Mouse (Mus musculus) midbrain, embryonic 11.5 days (tissue): Measurements from ENCODE around the gene Gsg1l. TPM values are rescaled to one million over a fixed set of nuclear protein-coding genes. Genes with fewer than 3 reads are reported as not detected.

Experiments used
- ATAC-seq: fragments of 200-750 bp; cut with Nextera tagmentation; 2 replicates; pipeline ENCODE4 v1.8.0; 2017; ENCODE audit warnings: moderate TSS enrichment, moderate library complexity; ENCODE audit not compliant: low FRiP score
- DNase-seq: peaks from one replicate; pipeline ENCODE4 v3.0.0; 2015; ENCODE audit warnings: low spot score; ENCODE audit errors: missing footprints
- H3K27ac ChIP-seq: fragments of 300-500 bp; sonication (generic); 2 replicates; pipeline ENCODE4 v1.5.1; 2014; ENCODE audit warnings: low read depth, low read length
- H3K27me3 ChIP-seq: fragments of 300-500 bp; sonication (generic); 2 replicates; pipeline ENCODE4 v1.6.1; 2014; ENCODE audit warnings: mild to moderate bottlenecking, low read length, moderate library complexity, mixed read lengths; ENCODE audit not compliant: control insufficient read depth, insufficient read depth
- H3K36me3 ChIP-seq: fragments of 300-500 bp; sonication (generic); 2 replicates; pipeline ENCODE4 v1.6.1; 2014; ENCODE audit warnings: mild to moderate bottlenecking, low read length, moderate library complexity, mixed read lengths; ENCODE audit not compliant: control insufficient read depth, insufficient read depth
- H3K4me1 ChIP-seq: fragments of 300-500 bp; sonication (generic); 2 replicates; pipeline ENCODE4 v1.6.1; 2014; ENCODE audit warnings: low read length; ENCODE audit not compliant: control insufficient read depth, insufficient read depth
- H3K4me2 ChIP-seq: fragments of 300-500 bp; sonication (generic); 2 replicates; pipeline ENCODE4 v1.6.1; 2014; ENCODE audit warnings: mild to moderate bottlenecking, moderate library complexity
- H3K4me3 ChIP-seq: fragments of 300-500 bp; sonication (generic); 2 replicates; pipeline ENCODE4 v1.5.1; 2014; ENCODE audit warnings: low read depth, low read length
- H3K9ac ChIP-seq: fragments of 300-500 bp; sonication (generic); 2 replicates; pipeline ENCODE4 v1.6.1; 2014; ENCODE audit warnings: low read length
- H3K9me3 ChIP-seq: fragments of 300-500 bp; sonication (generic); 2 replicates; pipeline ENCODE4 v1.6.1; 2016; ENCODE audit warnings: low read length; ENCODE audit not compliant: control insufficient read depth
- WGBS: fragments of 180-500 bp; shearing (Covaris S2); extraction: QIAGEN DNeasy Blood & Tissue Kit; methylation state at CpG from one replicate; pipeline ENCODE4 v1.1.7; 2014; 5-methylcytosine and 5-hydroxymethylcytosine counted together
- polyA plus RNA-seq: library from polyadenylated mRNA; unstranded; fragments of >200 nt; fragmentation: Nextera tagmentation; extraction: Ambion mirVana; gene quantifications from 2 replicates; pipeline ENCODE4 v1.2.1, GENCODE M21; 2014

The Gsg1l gene
- polyA plus RNA-seq, 1 experiment from 2014 or later = 2.1 TPM

- Histone ChIP-seq H3K9ac (no peak overlapping the region), H3K4me1 (peaks cover 7% of the 10 kb centered on the region; the same call in 1 of the 2 replicates), H3K9me3 (no peaks in the 10 kb centered on the region), H3K4me2 (no peak overlapping the region), H3K36me3 (no peaks in the 10 kb centered on the region), H3K4me3 (no peak overlapping the region), H3K27ac (no peak overlapping the region), H3K27me3 (peaks cover 30% of the 10 kb centered on the region)
- peak; percentile 36 for ATAC-seq
- WGBS = 27% methylated on average over 6 of the region's 6 CpGs
- no peak for DNase-seq
These were observed 4.1 kb upstream of the Gsg1l start for GRCm38 (mm10) chr7:126086321-126086741.

DNA sequence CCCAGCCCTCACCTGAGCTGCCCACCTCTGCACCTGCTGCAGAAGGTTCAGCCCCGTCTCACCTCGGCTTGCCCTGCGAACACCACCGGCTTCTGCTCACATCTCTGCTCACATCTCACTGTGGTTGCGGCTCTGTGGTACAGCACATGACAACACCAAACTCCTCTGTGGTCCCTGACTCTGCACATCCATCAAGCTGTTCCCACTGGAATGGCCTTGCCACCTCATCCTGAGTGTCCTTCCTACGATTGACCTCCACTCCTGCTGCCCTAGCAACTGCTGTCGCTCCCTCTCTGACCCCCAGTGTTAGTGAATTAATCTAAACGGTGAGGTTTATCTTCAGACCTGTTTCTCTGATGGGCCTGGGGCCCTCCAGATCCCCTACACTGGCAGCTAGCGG is 2.9 kb upstream of the Gsg1l start:
- Histone ChIP-seq H3K27me3 (peaks cover 41% of the 10 kb centered on the region), H3K9me3 (no peaks in the 10 kb centered on the region), H3K4me2 (no peak overlapping the region), H3K4me1 (peaks cover 7% of the 10 kb centered on the region; the same call in 1 of the 2 replicates), H3K9ac (no peak overlapping the region), H3K4me3 (no peak overlapping the region), H3K27ac (no peak overlapping the region), H3K36me3 (no peaks in the 10 kb centered on the region)
- DNase-seq (no peak), ATAC-seq (no peak)
- 88% methylated on average over 9 of the region's 9 CpGs for WGBS

DNA sequence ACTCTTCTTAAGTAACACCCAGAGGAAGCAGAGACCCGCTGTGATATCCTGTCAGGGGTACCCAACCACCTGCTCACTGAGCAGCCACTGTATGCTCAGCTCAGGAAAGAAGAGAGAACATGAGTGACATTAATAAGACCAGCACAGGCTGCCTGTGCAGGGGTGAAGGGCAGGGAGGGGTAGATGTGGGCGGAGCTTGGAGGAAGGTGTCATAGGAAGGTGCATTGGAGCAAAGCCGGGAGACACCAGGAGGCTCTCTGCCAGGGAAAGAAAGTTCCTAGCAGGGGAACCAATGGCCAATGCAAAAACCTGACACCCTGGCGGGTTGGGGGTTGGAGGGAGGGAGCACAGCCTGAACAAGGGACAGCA is 1.8 kb upstream of the Gsg1l start:
- Histone ChIP-seq H3K9me3 (no peaks in the 10 kb centered on the region), H3K27ac (no peak overlapping the region), H3K4me2 (no peak overlapping the region), H3K36me3 (no peaks in the 10 kb centered on the region), H3K9ac (no peak overlapping the region), H3K27me3 (peaks cover 46% of the 10 kb centered on the region), H3K4me3 (no peak overlapping the region), H3K4me1 (peaks cover 7% of the 10 kb centered on the region; the same call in 1 of the 2 replicates)
- no peak for DNase-seq
- ATAC-seq = no peak
- 16% methylated on average over 4 of the region's 4 CpGs for WGBS

DNA sequence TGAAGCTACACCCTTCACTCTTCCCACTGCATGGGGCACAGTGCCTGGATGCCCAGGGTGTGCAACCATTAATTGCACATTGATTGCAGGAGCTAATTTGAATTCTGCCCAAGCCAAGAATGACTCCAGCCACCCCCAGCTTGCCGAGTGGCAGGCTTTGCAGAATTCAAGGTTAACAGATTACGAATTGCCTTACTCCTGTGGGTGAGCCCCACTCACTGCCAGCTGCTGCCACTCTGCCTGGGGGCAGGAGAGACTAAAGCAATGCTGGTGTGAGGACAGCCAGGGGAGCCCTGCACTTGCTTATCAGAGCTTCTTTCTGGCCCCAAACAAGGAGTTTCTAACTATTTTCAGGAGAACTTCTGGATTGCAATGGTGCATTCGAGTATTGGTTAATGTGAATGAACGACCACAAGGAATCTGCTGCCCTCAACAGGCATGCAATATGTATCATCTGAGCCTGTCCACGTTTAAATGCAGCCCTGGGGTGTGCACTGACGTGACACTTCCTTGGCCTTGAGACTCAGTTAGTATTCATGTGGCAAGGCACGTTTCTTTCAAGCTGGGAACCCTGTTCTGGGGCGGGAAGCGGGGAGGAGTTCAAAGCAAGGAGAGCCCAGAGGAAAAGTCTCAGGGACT is 1.2 kb upstream of the Gsg1l start:
- ATAC-seq (no peak), DNase-seq (no peak)
- H3K27ac ChIP-seq = no peak overlapping the region
- no peak overlapping the region for H3K9ac ChIP-seq
- no peak overlapping the region for H3K4me3 ChIP-seq
- no peak overlapping the region for H3K4me2 ChIP-seq
- 23% methylated on average over 9 of the region's 9 CpGs for WGBS
- peaks cover 7% of the 10 kb centered on the region; the same call in 1 of the 2 replicates for H3K4me1 ChIP-seq
- no peaks in the 10 kb centered on the region for H3K36me3 ChIP-seq
- peaks cover 46% of the 10 kb centered on the region for H3K27me3 ChIP-seq
- H3K9me3 ChIP-seq = no peaks in the 10 kb centered on the region

GRCm38 (mm10) chr7:126081727-126082285 is 405 bp downstream of the Gsg1l start:
- Histone ChIP-seq H3K4me3 (peak overlapping the region; percentile 43), H3K4me1 (peaks cover 7% of the 10 kb centered on the region; the same call in 1 of the 2 replicates), H3K27me3 (peaks cover 46% of the 10 kb centered on the region), H3K27ac (no peak overlapping the region), H3K4me2 (peak overlapping the region; percentile 70), H3K9ac (peak overlapping the region; percentile 41), H3K9me3 (no peaks in the 10 kb centered on the region), H3K36me3 (no peaks in the 10 kb centered on the region)
- ATAC-seq (0 out of 2 replicates have a peak, but pooled peaks have one; percentile 14), DNase-seq (no peak)
- 1% methylated on average over 78 of the region's 80 CpGs for WGBS

- ATAC-seq (0 out of 2 replicates have a peak, but pooled peaks have one; percentile 16), DNase-seq (peak; percentile 89)
- Histone ChIP-seq H3K27ac (no peak overlapping the region), H3K9ac (no peak overlapping the region), H3K9me3 (no peaks in the 10 kb centered on the region), H3K4me1 (0 out of 2 replicates have a peak, but pooled peaks cover 3% of the 10 kb centered on the region), H3K4me3 (peak overlapping the region; percentile 43), H3K4me2 (peak overlapping the region; percentile 70), H3K27me3 (peaks cover 46% of the 10 kb centered on the region), H3K36me3 (no peaks in the 10 kb centered on the region)
- 21% methylated on average over 16 of the region's 16 CpGs for WGBS
These were observed 1.1 kb downstream of the Gsg1l start for GRCm38 (mm10) chr7:126080949-126081654.

DNA sequence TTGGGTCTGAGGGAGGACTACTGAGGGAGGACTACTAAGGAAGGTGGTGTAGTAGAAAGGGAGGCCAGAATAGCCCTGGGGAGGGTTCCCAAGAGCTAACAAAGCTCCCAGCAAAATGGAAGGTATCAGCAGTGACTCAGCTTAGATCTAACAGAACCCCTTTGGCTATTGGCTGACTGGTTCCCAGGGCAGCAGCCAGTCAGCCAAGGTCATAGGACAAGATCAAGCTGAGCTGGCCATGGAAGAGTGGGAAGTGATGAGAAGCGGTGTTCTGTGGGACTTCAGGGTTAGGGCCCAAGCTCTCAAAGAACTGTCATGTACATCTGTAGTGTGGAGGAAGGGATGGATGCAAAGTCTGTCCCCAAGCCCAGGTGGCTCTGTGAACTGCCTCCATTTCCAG is 5.3 kb downstream of the Gsg1l start:
- ATAC-seq (no peak), DNase-seq (no peak)
- H3K4me3 ChIP-seq = no peak overlapping the region
- no peaks in the 10 kb centered on the region for H3K36me3 ChIP-seq
- H3K9me3 ChIP-seq = no peaks in the 10 kb centered on the region
- no peak overlapping the region for H3K4me2 ChIP-seq
- WGBS = 81% methylated on average over 1 of the region's 1 CpGs
- no peak overlapping the region for H3K27ac ChIP-seq
- H3K9ac ChIP-seq = no peak overlapping the region
- H3K4me1 ChIP-seq = no peaks in the 10 kb centered on the region
- H3K27me3 ChIP-seq = peaks cover 21% of the 10 kb centered on the region

DNA sequence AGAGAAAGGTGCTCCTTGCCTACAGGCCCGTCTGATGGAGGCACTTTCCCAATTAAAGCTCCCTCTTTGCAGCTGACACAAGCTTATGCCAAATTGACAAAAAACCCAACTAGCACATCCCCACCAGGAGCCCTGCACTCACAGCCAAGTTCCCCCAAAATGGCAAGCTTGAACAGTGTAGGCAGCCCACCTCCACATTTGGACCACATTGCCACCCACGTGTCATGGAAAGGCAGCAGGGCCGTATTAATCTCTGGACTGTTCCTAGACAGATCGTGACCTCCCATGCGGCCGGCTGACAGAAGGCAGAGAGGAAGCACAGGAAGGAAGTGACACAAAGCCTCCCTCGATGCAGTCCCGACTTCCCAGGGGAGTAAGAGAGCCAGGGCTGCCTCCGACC is 7.2 kb downstream of the Gsg1l start:
- no peak overlapping the region for H3K4me2 ChIP-seq
- H3K27ac ChIP-seq = no peak overlapping the region
- H3K36me3 ChIP-seq = no peaks in the 10 kb centered on the region
- no peak for DNase-seq
- ATAC-seq = no peak
- no peaks in the 10 kb centered on the region for H3K9me3 ChIP-seq
- H3K4me1 ChIP-seq = no peaks in the 10 kb centered on the region
- H3K9ac ChIP-seq = no peak overlapping the region
- H3K4me3 ChIP-seq = no peak overlapping the region
- H3K27me3 ChIP-seq = peaks cover 3% of the 10 kb centered on the region
- 76% methylated on average over 9 of the region's 9 CpGs for WGBS

DNA sequence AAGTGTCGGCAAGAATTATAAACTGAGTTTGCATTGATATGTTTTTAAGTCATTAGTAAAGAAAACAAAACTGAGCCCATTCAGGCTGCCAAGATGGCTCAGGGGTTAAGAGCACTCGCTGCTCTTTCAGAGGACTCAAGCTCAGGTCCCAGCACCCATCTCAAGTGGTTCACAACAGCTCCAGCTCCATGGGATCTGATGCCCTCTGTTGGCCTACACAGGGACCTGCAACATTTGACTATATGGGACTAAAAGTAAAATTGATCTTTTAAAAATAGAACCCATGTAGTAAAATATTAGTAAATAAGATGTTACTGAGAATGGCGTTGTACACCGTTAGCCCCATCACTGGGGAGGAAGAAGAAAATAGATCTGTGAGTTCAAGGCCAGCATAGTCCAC is 11.9 kb downstream of the Gsg1l start:
- Histone ChIP-seq H3K4me3 (no peak overlapping the region), H3K9me3 (no peaks in the 10 kb centered on the region; the same call in 1 of the 2 replicates), H3K4me1 (no peaks in the 10 kb centered on the region), H3K27ac (no peak overlapping the region), H3K27me3 (no peaks in the 10 kb centered on the region), H3K9ac (no peak overlapping the region), H3K4me2 (no peak overlapping the region), H3K36me3 (no peaks in the 10 kb centered on the region)
- DNase-seq = no peak
- 90% methylated on average over 4 of the region's 4 CpGs for WGBS
- no peak for ATAC-seq
